Mouse (Mus musculus): ENCODE results near the gene Spata16. TPM values are rescaled to one million over a fixed set of nuclear protein-coding genes. Genes with fewer than 3 reads are reported as not detected.

Spata16 gene
- polyA plus RNA-seq, 1 experiment, result not detected

- WGBS, result 61% methylated on average over 5 of the region's 5 CpGs
- no peak for DNase-seq (ENCODE audit: low read depth, low spot score)
Measured at GRCm38 (mm10) chr3:26819398-26819797, 182.0 kb downstream of the Spata16 start.

- no peak for DNase-seq (ENCODE audit: low read depth, low spot score)
- WGBS, result 71% methylated on average over 7 of the region's 7 CpGs
Measured at GRCm38 (mm10) chr3:26826958-26827839, 189.8 kb downstream of the Spata16 start.

GRCm38 (mm10) chr3:26832954-26833353, 195.5 kb downstream of the Spata16 start:
- no peak for DNase-seq (ENCODE audit: low read depth, low spot score)
- 83% methylated on average over 5 of the region's 5 CpGs for WGBS

- DNase-seq (ENCODE audit: low read depth, low spot score), result no peak
- whole genome bisulfite sequencing, result 64% methylated on average over 21 of the region's 21 CpGs
Measured at GRCm38 (mm10) chr3:26834178-26835050, 197.0 kb downstream of the Spata16 start.

- WGBS, result 85% methylated on average over 17 of the region's 17 CpGs
- no peak for DNase-seq (ENCODE audit: low read depth, low spot score)
Measured at GRCm38 (mm10) chr3:26835051-26835755, 197.8 kb downstream of the Spata16 start.

GRCm38 (mm10) chr3:26845041-26845440, 207.6 kb downstream of the Spata16 start:
- 86% methylated on average over 3 of the region's 3 CpGs for WGBS

GRCm38 (mm10) chr3:26847935-26848334, 210.5 kb downstream of the Spata16 start:
- 59% methylated on average over 5 of the region's 5 CpGs for WGBS
- no peak for DNase-seq (ENCODE audit: low read depth, low spot score)

More at GRCm38 (mm10) chr3:26845041-26845440, 207.6 kb downstream of the Spata16 start:
- DNase-seq (ENCODE audit: low read depth, low spot score), result no peak

GRCm38 (mm10) chr3:26850207-26850606, 212.8 kb downstream of the Spata16 start:
- no peak for DNase-seq (ENCODE audit: low read depth, low spot score)

GRCm38 (mm10) chr3:26850691-26851563, 213.5 kb downstream of the Spata16 start:
- 73% methylated on average over 9 of the region's 9 CpGs for WGBS

GRCm38 (mm10) chr3:26853557-26853956, 216.1 kb downstream of the Spata16 start:
- 81% methylated on average over 5 of the region's 5 CpGs for WGBS
- DNase-seq (ENCODE audit: low read depth, low spot score), result no peak

More at GRCm38 (mm10) chr3:26850691-26851563, 213.5 kb downstream of the Spata16 start:
- DNase-seq (ENCODE audit: low read depth, low spot score), result no peak

- DNase-seq (ENCODE audit: low read depth, low spot score), result no peak
- 79% methylated on average over 2 of the region's 2 CpGs for WGBS
Measured at GRCm38 (mm10) chr3:26874706-26875105, 237.3 kb downstream of the Spata16 start.

GRCm38 (mm10) chr3:26877291-26877690, 239.9 kb downstream of the Spata16 start:
- DNase-seq (ENCODE audit: low read depth, low spot score), result no peak
- WGBS, result 59% methylated on average over 2 of the region's 2 CpGs

- DNase-seq (ENCODE audit: low read depth, low spot score), result no peak
- 61% methylated on average over 1 of the region's 1 CpGs for WGBS
Measured at GRCm38 (mm10) chr3:26916607-26917006, 279.2 kb downstream of the Spata16 start.

GRCm38 (mm10) chr3:26920986-26921385, 283.6 kb downstream of the Spata16 start:
- DNase-seq (ENCODE audit: low read depth, low spot score), result no peak
- 32% methylated on average over 7 of the region's 7 CpGs for WGBS

GRCm38 (mm10) chr3:26921576-26921975, 284.2 kb downstream of the Spata16 start:
- DNase-seq (ENCODE audit: low read depth, low spot score), result no peak
- WGBS, result 68% methylated on average over 2 of the region's 2 CpGs

- DNase-seq (ENCODE audit: low read depth, low spot score), result no peak
- WGBS, result 83% methylated on average over 5 of the region's 5 CpGs
Measured at GRCm38 (mm10) chr3:26923391-26923790, 286.0 kb downstream of the Spata16 start.

- no peak for DNase-seq (ENCODE audit: low read depth, low spot score)
- WGBS, result 30% methylated on average over 3 of the region's 3 CpGs
Measured at GRCm38 (mm10) chr3:26924212-26924611, 286.8 kb downstream of the Spata16 start.

- 71% methylated on average over 3 of the region's 3 CpGs for WGBS
- DNase-seq (ENCODE audit: low read depth, low spot score), result no peak
Measured at GRCm38 (mm10) chr3:26933079-26933478, 295.7 kb downstream of the Spata16 start.
